Mouse (Mus musculus): ENCODE data around the gene Tmem86b.

Tmem86b gene

GRCm38 (mm10) chr7:4653351-4653750 lies 22.1 kb upstream of the Tmem86b start:
- in situ Hi-C loops (cut with MboI, MseI) = loop anchor here (25.0 kb wide), 1 partner anchor 1016 kb away; the partner anchor contains the start of genes Cnot3, Prpf31 and Tfpt

GRCm38 (mm10) chr7:4652726-4653125 lies 21.5 kb upstream of the Tmem86b start:
- in situ Hi-C loops (cut with MboI, MseI) = loop anchor here (25.0 kb wide), 1 partner anchor 1015 kb away; the partner anchor contains the start of genes Cnot3, Prpf31 and Tfpt

- in situ Hi-C loops (cut with MboI, MseI) = loop anchor here (25.0 kb wide), 1 partner anchor 1014 kb away; the partner anchor contains the start of genes Cnot3, Prpf31 and Tfpt
These were observed 20.4 kb upstream of the Tmem86b start for GRCm38 (mm10) chr7:4651581-4651980.

- in situ Hi-C loops (cut with MboI, MseI) = no loop called here
These were observed 16.8 kb upstream of the Tmem86b start for GRCm38 (mm10) chr7:4647992-4648391.

- in situ Hi-C loops (cut with MboI, MseI) = no loop called here
These were observed 16.1 kb upstream of the Tmem86b start for GRCm38 (mm10) chr7:4647291-4647690.

GRCm38 (mm10) chr7:4646806-4647205 lies 15.6 kb upstream of the Tmem86b start:
- in situ Hi-C loops (cut with MboI, MseI) = no loop called here

- in situ Hi-C loops (cut with MboI, MseI) = no loop called here
These were observed 12.0 kb upstream of the Tmem86b start for GRCm38 (mm10) chr7:4643225-4643624.

- in situ Hi-C loops (cut with MboI, MseI) = no loop called here
These were observed 10.7 kb upstream of the Tmem86b start for GRCm38 (mm10) chr7:4641956-4642355.

GRCm38 (mm10) chr7:4641155-4641554 lies 9.9 kb upstream of the Tmem86b start:
- in situ Hi-C loops (cut with MboI, MseI) = no loop called here

GRCm38 (mm10) chr7:4636179-4636578 lies 5.0 kb upstream of the Tmem86b start:
- in situ Hi-C loops (cut with MboI, MseI) = no loop called here

GRCm38 (mm10) chr7:4630198-4630597 lies 1.0 kb downstream of the Tmem86b start:
- in situ Hi-C loops (cut with MboI, MseI) = no loop called here

- in situ Hi-C loops (cut with MboI, MseI) = no loop called here
These were observed 1.6 kb downstream of the Tmem86b start for GRCm38 (mm10) chr7:4629586-4629985.

- in situ Hi-C loops (cut with MboI, MseI) = no loop called here
These were observed 5.3 kb downstream of the Tmem86b start for GRCm38 (mm10) chr7:4625928-4626327.

- in situ Hi-C loops (cut with MboI, MseI) = no loop called here
These were observed 6.9 kb downstream of the Tmem86b start for GRCm38 (mm10) chr7:4624343-4624742.

GRCm38 (mm10) chr7:4623544-4624189 lies 7.6 kb downstream of the Tmem86b start:
- in situ Hi-C loops (cut with MboI, MseI) = no loop called here

GRCm38 (mm10) chr7:4619979-4620378 lies 11.2 kb downstream of the Tmem86b start:
- in situ Hi-C loops (cut with MboI, MseI) = loop anchor here (10.0 kb wide), 1 partner anchor 55 kb away; no protein-coding TSS in a partner anchor

GRCm38 (mm10) chr7:4613740-4614403 lies 17.4 kb downstream of the Tmem86b start:
- in situ Hi-C loops (cut with MboI, MseI) = loop anchor here (10.0 kb wide), 1 partner anchor 49 kb away; no protein-coding TSS in a partner anchor

- in situ Hi-C loops (cut with MboI, MseI) = loop anchor here (10.0 kb wide), 1 partner anchor 48 kb away; no protein-coding TSS in a partner anchor
These were observed 18.3 kb downstream of the Tmem86b start for GRCm38 (mm10) chr7:4612956-4613355.

GRCm38 (mm10) chr7:4612386-4612785 lies 18.8 kb downstream of the Tmem86b start:
- in situ Hi-C loops (cut with MboI, MseI) = loop anchor here (10.0 kb wide), 1 partner anchor 48 kb away; no protein-coding TSS in a partner anchor

GRCm38 (mm10) chr7:4611921-4612341 lies 19.3 kb downstream of the Tmem86b start:
- in situ Hi-C loops (cut with MboI, MseI) = loop anchor here (10.0 kb wide), 1 partner anchor 47 kb away; no protein-coding TSS in a partner anchor

GRCm38 (mm10) chr7:4611511-4611910 lies 19.7 kb downstream of the Tmem86b start:
- in situ Hi-C loops (cut with MboI, MseI) = loop anchor here (10.0 kb wide), 1 partner anchor 47 kb away; no protein-coding TSS in a partner anchor

GRCm38 (mm10) chr7:4608002-4608401 lies 23.2 kb downstream of the Tmem86b start:
- in situ Hi-C loops (cut with MboI, MseI) = no loop called here

- in situ Hi-C loops (cut with MboI, MseI) = no loop called here
These were observed 27.3 kb downstream of the Tmem86b start, which contains the start of gene Ptprh for GRCm38 (mm10) chr7:4603873-4604272. Ptprh (minus strand) TSS chr7:4604041.
